In genomic region chr8:84070667-84071066, GRCm38 (mm10) we compare ENCODE assay signal across 13 mouse cellular contexts. TPM values are rescaled to one million over a fixed set of nuclear protein-coding genes. Genes with fewer than 3 reads are reported as not detected.
A peak's percentile ranks its signal among the peaks of the same experiment; 100 is the strongest.
DNase-seq lines count a peak whose midpoint lies in the region; TF ChIP-seq lines count a peak whose summit lies in the region.
"Had no signal": no experiment of that assay in that cellular context is flagged by ENCODE, and none has a peak within 500 bp of the region (broad histone marks: within the 10 kb centered on the region; RNA-seq: fewer than 3 reads in every experiment).

No protein-coding gene starts in this region.

- DNase-seq in gastrocnemius, adult 2 months, result peak; percentile 54
- DNase-seq in gastrocnemius, postnatal 10 days, result no peak
- DNase-seq in right cerebral cortex, adult 18-20 months, result peak; percentile 80
- DNase-seq in right cerebral cortex, postnatal 4 days, result no peak
- peak; percentile 52 to 88 for DNase-seq in layer of hippocampus, postnatal 14 days (ENCODE audit: low spot score in 2 of 2)
- DNase-seq in telencephalon, adult 2 months (ENCODE audit: low read depth, low spot score), result peak; percentile 85
- DNase-seq in lung, adult 2 months, result no peak
- DNase-seq in cerebellum, adult 11-12 months, result no peak
- DNase-seq: cerebellum, postnatal 14 days; kidney, adult 18-20 months had no signal

- intact Hi-C loops in gastrocnemius, adult 2 months (cut with DNase I), result no loop called here

- H3K27ac ChIP-seq in gastrocnemius, adult 2 months, result peak overlapping the region; percentile 85
- H3K27ac ChIP-seq: lung, embryonic 15.5 days had no signal

- H3K4me3 ChIP-seq in gastrocnemius, adult 2 months, result no peak overlapping the region
- no peak overlapping the region for H3K4me3 ChIP-seq in lung, adult 2 months (replicated peaks; ENCODE audit: extremely low read depth, low read depth, low read length)
- H3K4me3 ChIP-seq: lung, embryonic 15.5 days had no signal

- TF ChIP-seq POLR2A in lung, adult 2 months (IDR thresholded peaks at IDR 0.05; ENCODE audit: borderline replicate concordance, extremely low read depth, low read depth, low read length), result no peak

- no peak for TF ChIP-seq CTCF in gastrocnemius, adult 2 months (IDR thresholded peaks at IDR 0.05)
- TF ChIP-seq CTCF in lung, adult 2 months (IDR thresholded peaks at IDR 0.05; ENCODE audit: insufficient read depth, low read length), result no peak

- WGBS in lung, adult 2 months, result 59% methylated on average over 2 of the region's 2 CpGs

- H3K4me1 ChIP-seq in lung, adult 2 months (ENCODE audit: control insufficient read depth, insufficient read depth, low read length), result peaks cover 16% of the 10 kb centered on the region

RNA-seq across cellular contexts. Expression of gene Rfx1, which starts 4.0 kb away (rescaled TPM):
- total RNA-seq in gastrocnemius, adult 2 months (2021), result 1 to 10 TPM; 4.4 to 4.7 TPM
- 1 to 10 TPM; 5.2 to 8.2 TPM for total RNA-seq in gastrocnemius, postnatal 10 days (2021)
- 10 to 100 TPM; 20.1 to 21.0 TPM for total RNA-seq in layer of hippocampus, postnatal 14 days (2021)
- 29.8 and 30.7 TPM in 2 replicates for polyA plus RNA-seq in lung, adult 2 months (2012; rRNA removed)

RNA-seq across cellular contexts. Expression of gene Gm10643, which starts 5.7 kb away (rescaled TPM):
- total RNA-seq in gastrocnemius, adult 2 months (2021), result 1 to 10 TPM in 1 of 2 experiments, under 1 TPM in 1; 0.84 to 1.2 TPM
- total RNA-seq in gastrocnemius, postnatal 10 days (2021), result 1 to 10 TPM; 1.6 to 1.9 TPM
- 1 to 10 TPM; 4.7 to 5.0 TPM for total RNA-seq in layer of hippocampus, postnatal 14 days (2021)
- polyA plus RNA-seq in lung, adult 2 months (2012; rRNA removed), result 0.71 and 1.0 TPM in 2 replicates

RNA-seq across cellular contexts. Expression of gene Rln3, which starts 25.9 kb away (rescaled TPM):
- not detected for total RNA-seq in gastrocnemius, adult 2 months (2021)
- not detected for total RNA-seq in gastrocnemius, postnatal 10 days (2021)
- not detected for total RNA-seq in layer of hippocampus, postnatal 14 days (2021)
- 0.22 and 0.71 TPM in 2 replicates for polyA plus RNA-seq in lung, adult 2 months (2012; rRNA removed)
- total RNA-seq: left cerebral cortex, postnatal 10 days had no signal
- polyA plus RNA-seq: heart, embryonic 14.5 days; lung, embryonic 15.5 days had no signal

RNA-seq across cellular contexts. Expression of gene Il27ra, which starts 28.3 kb away (rescaled TPM):
- total RNA-seq in gastrocnemius, adult 2 months (2021), result under 1 TPM; 0.36 to 0.61 TPM
- total RNA-seq in gastrocnemius, postnatal 10 days (2021), result under 1 TPM; 0.84 to 0.87 TPM
- total RNA-seq in layer of hippocampus, postnatal 14 days (2021), result 1 to 10 TPM; 1.6 to 1.8 TPM
- 7.5 and 8.4 TPM in 2 replicates for polyA plus RNA-seq in lung, adult 2 months (2012; rRNA removed)

RNA-seq across cellular contexts. Expression of gene Dcaf15, which starts 33.9 kb away (rescaled TPM):
- total RNA-seq in gastrocnemius, adult 2 months (2021), result 1 to 10 TPM; 4.8 to 5.4 TPM
- 10 to 100 TPM in 1 of 2 experiments, 1 to 10 TPM in 1; 9.5 to 11.2 TPM for total RNA-seq in gastrocnemius, postnatal 10 days (2021)
- total RNA-seq in layer of hippocampus, postnatal 14 days (2021), result 10 to 100 TPM; 20.5 to 21.9 TPM
- polyA plus RNA-seq in lung, adult 2 months (2012; rRNA removed), result 36.1 and 42.5 TPM in 2 replicates

Comparison
In these comparisons a context has a peak if more than half of its experiments do, and no peak if none do; other contexts are left out.
1. DNase-seq: peak in gastrocnemius, adult 2 months (single experiment), right cerebral cortex, adult 18-20 months (single experiment), layer of hippocampus, postnatal 14 days (2 of 2) and telencephalon, adult 2 months (single experiment); none in gastrocnemius, postnatal 10 days (single experiment), right cerebral cortex, postnatal 4 days (single experiment), lung, adult 2 months (single experiment) and cerebellum, adult 11-12 months (single experiment).